Mouse (Mus musculus): Measurements from ENCODE around the gene Jund.

GRCm38 (mm10) chr8:70710296-70710695 lies 11.5 kb downstream of the Jund start:
- TF ChIP-seq GATA1 (IDR thresholded peaks at IDR 0.05; ENCODE audit: low read length) (no peak), TAL1 (IDR thresholded peaks at IDR 0.05; ENCODE audit: low read length) (no peak)
